Mouse (Mus musculus) limb, embryonic 14.5 days (tissue): ENCODE results near the gene Dapk3. TPM values are rescaled to one million over a fixed set of nuclear protein-coding genes. Genes with fewer than 3 reads are reported as not detected.

Experiments
- ATAC-seq: fragments of 200-750 bp; cut with Nextera tagmentation; 2 replicates; pipeline ENCODE4 v1.8.0; 2017; ENCODE audit warnings: low read depth, moderate number of reproducible peaks, moderate TSS enrichment; ENCODE audit not compliant: low FRiP score
- DNase-seq: peaks from one replicate; pipeline ENCODE4 v3.0.0-alpha.2; 2015; ENCODE audit warnings: low spot score
- H3K27ac ChIP-seq: fragments of 300-500 bp; sonication (generic); replicated peaks from 2 replicates; pipeline ENCODE4 v1.5.1; 2014; ENCODE audit warnings: low read depth, mild to moderate bottlenecking, low read length, moderate library complexity, mixed read lengths
- H3K27me3 ChIP-seq: fragments of 300-500 bp; sonication (generic); 2 replicates; pipeline ENCODE4 v1.6.1; 2014; ENCODE audit warnings: low read length, mixed read lengths; ENCODE audit not compliant: control insufficient read depth, insufficient read depth
- H3K36me3 ChIP-seq: fragments of 300-500 bp; sonication (generic); 2 replicates; pipeline ENCODE4 v1.6.1; 2014; ENCODE audit warnings: mild to moderate bottlenecking, low read length, moderate library complexity, mixed read lengths; ENCODE audit not compliant: control insufficient read depth, insufficient read depth
- H3K4me1 ChIP-seq: fragments of 300-500 bp; sonication (generic); 2 replicates; pipeline ENCODE4 v1.6.1; 2014; ENCODE audit warnings: antibody characterized with exemption, low read length, mixed read lengths; ENCODE audit not compliant: control insufficient read depth, insufficient read depth
- H3K4me2 ChIP-seq: fragments of 300-500 bp; sonication (generic); replicated peaks from 2 replicates; pipeline ENCODE4 v1.6.1; 2014; ENCODE audit warnings: low read depth, mild to moderate bottlenecking, low read length, moderate library complexity; ENCODE audit not compliant: severe bottlenecking
- H3K4me3 ChIP-seq: fragments of 300-500 bp; sonication (generic); replicated peaks from 2 replicates; pipeline ENCODE4 v1.5.1; 2014; ENCODE audit warnings: low read length
- H3K9ac ChIP-seq: fragments of 300-500 bp; sonication (generic); 2 replicates; pipeline ENCODE4 v1.6.1; 2014; ENCODE audit warnings: mild to moderate bottlenecking, low read depth, low read length, moderate library complexity; ENCODE audit not compliant: severe bottlenecking
- H3K9me3 ChIP-seq: fragments of 300-500 bp; sonication (generic); 2 replicates; pipeline ENCODE4 v1.6.1; 2016; ENCODE audit warnings: low read length; ENCODE audit not compliant: control insufficient read depth
- POLR2A ChIP-seq: fragments of 200-500 bp; IDR thresholded peaks from 2 replicates; pipeline ENCODE4 v1.8.0; 2012; ENCODE audit warnings: inconsistent platforms, mild to moderate bottlenecking, moderate library complexity, borderline replicate concordance; ENCODE audit not compliant: insufficient read depth, insufficient read length; ENCODE audit errors: extremely low read depth
- WGBS: fragments of 180-500 bp; shearing (Covaris S2); extraction: QIAGEN DNeasy Blood & Tissue Kit; methylation state at CpG from one replicate; pipeline ENCODE4 v1.1.7; 2014; 5-methylcytosine and 5-hydroxymethylcytosine counted together
- polyA plus RNA-seq, 2 experiments: library from polyadenylated mRNA; depleted of rRNA in 1 of 2; stranded (reverse) in 1 of 2; unstranded in 1 of 2; fragments of >200 nt; fragmentation: Nextera tagmentation in 1 of 2; extraction: Ambion mirVana in 1 of 2; gene quantifications; 2 replicates each; pipeline versions ENCODE4 v1.2.1 to v1.2.3; 2012 to 2014

Dapk3 gene
- polyA plus RNA-seq (2012; rRNA removed), result 73.0 and 81.8 TPM in 2 replicates
- 57.7 and 60.9 TPM in 2 replicates for polyA plus RNA-seq (2014; fragmentation: Nextera tagmentation; extraction: Ambion mirVana)

GRCm38 (mm10) chr10:81182336-81183333 lies at the start of gene Dapk3:
Gene Dapk3, plus strand, starts transcription at chr10:81183005.
- Histone ChIP-seq H3K9me3 (no peaks in the 10 kb centered on the region), H3K27me3 (no peaks in the 10 kb centered on the region), H3K4me1 (peaks cover 11% of the 10 kb centered on the region), H3K36me3 (peaks cover 83% of the 10 kb centered on the region), H3K4me3 (peak within 1 kb of the TSS; percentile 75), H3K9ac (peak within 1 kb of the TSS; percentile 70), H3K27ac (peak within 1 kb of the TSS; percentile 65; the same call in 1 of the 2 replicates), H3K4me2 (peak within 1 kb of the TSS; percentile 65)
- peak; percentile 94 for ATAC-seq
- 0 out of 2 replicates have a peak, but pooled peaks have one; percentile 9 for TF ChIP-seq POLR2A
- 3% methylated on average over 53 of the region's 53 CpGs for WGBS
- peak; percentile 99 for DNase-seq

DNA sequence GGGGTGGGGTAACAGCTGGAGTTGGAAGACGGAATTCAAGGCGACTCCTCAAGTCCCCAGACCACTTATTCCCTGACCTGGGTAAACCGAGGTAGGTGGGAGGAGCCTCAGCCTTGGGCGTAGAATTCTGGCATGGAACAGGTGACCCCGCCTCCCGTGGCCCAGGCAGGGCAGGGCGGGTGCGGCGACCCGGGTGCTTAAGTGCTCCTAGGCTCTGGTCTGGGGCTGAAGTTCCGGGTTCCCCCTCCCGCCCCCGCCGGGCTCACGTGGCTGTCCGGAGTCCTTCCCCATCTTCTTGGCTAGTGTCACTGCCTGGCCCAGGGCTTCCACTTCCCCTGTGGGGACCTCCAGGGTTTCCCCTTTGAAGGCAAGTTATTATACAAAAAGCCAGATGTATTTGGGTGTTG lies 48.6 kb upstream of the Dapk3 start:
- H3K36me3 ChIP-seq, result no peaks in the 10 kb centered on the region
- 0 out of 2 replicates have a peak overlapping the region, but pooled peaks have one; percentile 4 for H3K4me3 ChIP-seq
- no peak for DNase-seq
- ATAC-seq, result no peak
- H3K27ac ChIP-seq, result no peak overlapping the region
- peaks cover 27% of the 10 kb centered on the region for H3K4me1 ChIP-seq
- H3K4me2 ChIP-seq, result no peak overlapping the region
- no peaks in the 10 kb centered on the region for H3K9me3 ChIP-seq
- WGBS, result 2% methylated on average over 15 of the region's 16 CpGs
- H3K27me3 ChIP-seq, result peaks cover 23% of the 10 kb centered on the region
- no peak overlapping the region for H3K9ac ChIP-seq
- no peak for TF ChIP-seq POLR2A

DNA sequence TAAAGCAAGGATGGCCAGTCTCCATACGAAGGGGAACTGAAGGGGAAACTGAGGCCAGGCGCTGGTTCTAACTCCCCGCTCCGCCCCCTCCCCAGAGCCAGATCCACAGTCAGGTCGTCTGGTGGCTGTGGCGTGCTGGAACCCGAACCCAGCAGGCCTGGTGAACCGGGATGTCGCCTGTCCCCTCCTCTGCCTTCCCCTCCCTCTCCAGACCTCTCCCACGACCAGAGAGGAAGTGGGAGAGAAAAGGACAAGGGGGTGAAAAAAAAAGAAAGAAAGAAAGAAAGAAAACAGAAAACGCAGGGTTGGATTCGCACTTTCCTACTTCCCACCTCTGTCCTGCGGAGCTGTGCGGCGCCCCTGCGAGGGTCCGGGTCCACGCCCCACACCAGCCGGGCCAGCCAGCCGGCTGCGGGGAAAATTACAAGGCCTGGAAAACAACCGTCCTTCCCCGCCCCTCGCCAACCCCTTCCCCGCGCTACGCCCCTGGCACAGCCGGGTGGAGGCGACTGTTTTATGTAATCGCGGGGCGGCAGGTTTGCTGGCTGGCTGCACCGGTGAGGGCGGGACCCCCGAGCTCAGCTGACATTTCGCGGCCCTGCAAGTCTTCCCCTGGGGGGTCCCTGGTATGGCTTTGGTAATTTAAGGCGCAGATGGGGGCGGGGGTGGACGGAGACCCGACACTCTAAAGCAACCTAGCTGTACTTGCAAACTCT lies 47.7 kb upstream of the Dapk3 start, which contains the start of gene Zbtb7a:
Gene Zbtb7a, plus strand, starts transcription at position 255 of the 716 bp plus-strand sequence.
- Histone ChIP-seq H3K4me2 (peak within 1 kb of the TSS; percentile 96), H3K4me3 (peak within 1 kb of the TSS; percentile 93), H3K27me3 (peaks cover 23% of the 10 kb centered on the region), H3K9me3 (no peaks in the 10 kb centered on the region), H3K36me3 (no peaks in the 10 kb centered on the region), H3K4me1 (peaks cover 29% of the 10 kb centered on the region), H3K9ac (peak within 1 kb of the TSS; percentile 96), H3K27ac (peak within 1 kb of the TSS; percentile 99)
- no peak for DNase-seq
- 2% methylated on average over 40 of the region's 41 CpGs for WGBS
- no peak for ATAC-seq
- TF ChIP-seq POLR2A, result no peak

GRCm38 (mm10) chr10:81135831-81136705 lies 46.7 kb upstream of the Dapk3 start:
- DNase-seq (peak; percentile 70), ATAC-seq (peak; percentile 6; the same call in 1 of the 2 replicates)
- Histone ChIP-seq H3K4me3 (peak overlapping the region; percentile 93), H3K9ac (peak overlapping the region; percentile 96), H3K36me3 (no peaks in the 10 kb centered on the region), H3K9me3 (no peaks in the 10 kb centered on the region), H3K4me2 (peak overlapping the region; percentile 96), H3K27me3 (peaks cover 23% of the 10 kb centered on the region), H3K4me1 (peaks cover 39% of the 10 kb centered on the region), H3K27ac (peak overlapping the region; percentile 99)
- WGBS, result 1% methylated on average over 28 of the region's 86 CpGs
- 0 out of 2 replicates have a peak, but pooled peaks have one; percentile 40 for TF ChIP-seq POLR2A
